Mouse (Mus musculus) testis, postnatal 10 days (tissue): ENCODE measurements around the gene Col6a1.

ENCODE experiments used
- DNase-seq: peaks from one replicate; pipeline ENCODE4 v3.0.0; 2021; ENCODE audit warnings: low spot score

The Col6a1 gene

GRCm38 (mm10) chr10:76725682-76726285, at the start of gene Col6a1:
Col6a1 (minus strand) TSS chr10:76726168.
- no peak for DNase-seq

GRCm38 (mm10) chr10:76771624-76772023, 45.7 kb upstream of the Col6a1 start:
- DNase-seq = no peak

- DNase-seq = no peak
Observed at GRCm38 (mm10) chr10:76771086-76771485, 45.1 kb upstream of the Col6a1 start.

- no peak for DNase-seq
Observed at GRCm38 (mm10) chr10:76769581-76769980, 43.6 kb upstream of the Col6a1 start.

- DNase-seq = no peak
Observed at GRCm38 (mm10) chr10:76766196-76766595, 40.2 kb upstream of the Col6a1 start.

GRCm38 (mm10) chr10:76764927-76765326, 39.0 kb upstream of the Col6a1 start:
- DNase-seq = no peak

GRCm38 (mm10) chr10:76763016-76763415, 37.0 kb upstream of the Col6a1 start:
- peak; percentile 31 for DNase-seq

GRCm38 (mm10) chr10:76762411-76762810, 36.4 kb upstream of the Col6a1 start:
- DNase-seq = peak; percentile 38

GRCm38 (mm10) chr10:76759878-76760277, 33.9 kb upstream of the Col6a1 start:
- peak; percentile 27 for DNase-seq

- DNase-seq = peak; percentile 22
Observed at GRCm38 (mm10) chr10:76753640-76754039, 27.7 kb upstream of the Col6a1 start.

GRCm38 (mm10) chr10:76744267-76744666, 18.3 kb upstream of the Col6a1 start:
- peak; percentile 25 for DNase-seq

- DNase-seq = no peak
Observed at GRCm38 (mm10) chr10:76736764-76737163, 10.8 kb upstream of the Col6a1 start.

GRCm38 (mm10) chr10:76734979-76735378, 9.0 kb upstream of the Col6a1 start:
- DNase-seq = peak; percentile 89

GRCm38 (mm10) chr10:76733677-76734068, 7.7 kb upstream of the Col6a1 start:
- no peak for DNase-seq

GRCm38 (mm10) chr10:76732881-76733676, 7.1 kb upstream of the Col6a1 start:
- DNase-seq = peak; percentile 93

GRCm38 (mm10) chr10:76732391-76732790, 6.4 kb upstream of the Col6a1 start:
- DNase-seq = no peak

- peak; percentile 49 for DNase-seq
Observed at GRCm38 (mm10) chr10:76731621-76732239, 5.8 kb upstream of the Col6a1 start.

GRCm38 (mm10) chr10:76729631-76730620, 4.0 kb upstream of the Col6a1 start:
- no peak for DNase-seq

GRCm38 (mm10) chr10:76728369-76728768, 2.4 kb upstream of the Col6a1 start:
- peak; percentile 97 for DNase-seq

- no peak for DNase-seq
Observed at GRCm38 (mm10) chr10:76727301-76727700, 1.3 kb upstream of the Col6a1 start.

GRCm38 (mm10) chr10:76726866-76727265, 898 bp upstream of the Col6a1 start:
- no peak for DNase-seq

- DNase-seq = no peak
Observed at GRCm38 (mm10) chr10:76725097-76725496, 871 bp downstream of the Col6a1 start.
